Mouse (Mus musculus) kidney, embryonic 15.5 days (tissue): ENCODE measurements around the gene Ripor3. TPM values are rescaled to one million over a fixed set of nuclear protein-coding genes. Genes with fewer than 3 reads are reported as not detected.
A peak's percentile ranks its signal among the peaks of the same experiment; 100 is the strongest.

Source experiments
- ATAC-seq: fragments of 200-750 bp; cut with Nextera tagmentation; replicated peaks from 2 replicates; pipeline ENCODE4 v1.8.0; 2017; ENCODE audit warnings: moderate TSS enrichment; ENCODE audit not compliant: low FRiP score
- H3K27ac ChIP-seq: fragments of 300-500 bp; sonication (generic); 2 replicates; pipeline ENCODE4 v1.5.1; 2015; ENCODE audit warnings: mild to moderate bottlenecking, inconsistent platforms
- H3K27me3 ChIP-seq: fragments of 300-500 bp; sonication (generic); 2 replicates; pipeline ENCODE4 v1.6.1; 2015; ENCODE audit warnings: inconsistent platforms
- H3K36me3 ChIP-seq: fragments of 300-500 bp; sonication (generic); 2 replicates; pipeline ENCODE4 v1.6.1; 2015; ENCODE audit warnings: inconsistent platforms
- H3K4me1 ChIP-seq: fragments of 300-500 bp; sonication (generic); 2 replicates; pipeline ENCODE4 v1.6.1; 2015; ENCODE audit warnings: inconsistent platforms
- H3K4me2 ChIP-seq: fragments of 300-500 bp; sonication (generic); 2 replicates; pipeline ENCODE4 v1.6.1; 2015; ENCODE audit warnings: moderate library complexity, mild to moderate bottlenecking, inconsistent platforms
- H3K4me3 ChIP-seq: fragments of 300-500 bp; sonication (generic); replicated peaks from 2 replicates; pipeline ENCODE4 v1.5.1; 2015; ENCODE audit warnings: mild to moderate bottlenecking, inconsistent platforms
- H3K9ac ChIP-seq: fragments of 300-500 bp; sonication (generic); 2 replicates; pipeline ENCODE4 v1.6.1; 2015; ENCODE audit warnings: mild to moderate bottlenecking, inconsistent platforms
- H3K9me3 ChIP-seq: fragments of 300-500 bp; sonication (generic); replicated peaks from 2 replicates; pipeline ENCODE4 v1.6.1; 2016; ENCODE audit warnings: inconsistent platforms
- WGBS: fragments of 180-500 bp; shearing (Covaris S2); methylation state at CpG from one replicate; pipeline ENCODE4 v1.1.7; 2015; ENCODE audit warnings: mixed read lengths; 5-methylcytosine and 5-hydroxymethylcytosine counted together
- polyA plus RNA-seq: library from polyadenylated mRNA; unstranded; fragments of >200 nt; fragmentation: Nextera tagmentation; extraction: Ambion mirVana; gene quantifications from 2 replicates; pipeline ENCODE4 v1.2.1, GENCODE M21; 2015

The Ripor3 gene
- polyA plus RNA-seq, 1 experiment from 2014 or later = 1.6 TPM

DNA sequence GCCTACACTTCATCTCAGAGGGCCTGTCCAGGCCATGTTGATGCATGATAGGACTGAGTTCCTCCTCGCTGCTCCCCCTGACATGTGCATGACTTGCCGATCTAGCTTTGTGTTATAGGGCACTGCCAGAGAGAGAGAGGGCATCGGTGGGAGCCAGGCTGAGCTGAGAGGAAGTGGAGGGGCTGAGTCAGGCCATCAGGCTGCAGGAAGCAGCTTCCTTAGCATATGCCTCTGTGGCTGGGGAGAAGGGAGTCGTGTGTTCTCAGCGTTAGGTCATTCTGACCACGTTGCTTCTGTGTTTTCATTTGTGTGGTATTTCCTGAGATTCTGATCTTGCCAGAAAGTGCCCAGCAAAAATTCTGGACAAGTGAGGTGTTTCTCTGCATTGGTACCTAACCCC, 61.2 kb downstream of the Ripor3 start:
- Histone ChIP-seq H3K4me1 (peaks cover 43% of the 10 kb centered on the region), H3K27ac (peak overlapping the region; percentile 41; the same call in 1 of the 2 replicates), H3K4me2 (no peak overlapping the region), H3K36me3 (0 out of 2 replicates have a peak, but pooled peaks cover 3% of the 10 kb centered on the region), H3K27me3 (no peaks in the 10 kb centered on the region), H3K9me3 (no peaks in the 10 kb centered on the region), H3K9ac (no peak overlapping the region), H3K4me3 (no peak overlapping the region)
- no peak for ATAC-seq
- 48% methylated on average over 6 of the region's 6 CpGs for WGBS

- Histone ChIP-seq H3K36me3 (0 out of 2 replicates have a peak, but pooled peaks cover 3% of the 10 kb centered on the region), H3K27ac (0 out of 2 replicates have a peak overlapping the region, but pooled peaks have one; percentile 41), H3K9ac (no peak overlapping the region)
These were observed 61.9 kb downstream of the Ripor3 start for GRCm38 (mm10) chr2:167948557-167948956.

DNA sequence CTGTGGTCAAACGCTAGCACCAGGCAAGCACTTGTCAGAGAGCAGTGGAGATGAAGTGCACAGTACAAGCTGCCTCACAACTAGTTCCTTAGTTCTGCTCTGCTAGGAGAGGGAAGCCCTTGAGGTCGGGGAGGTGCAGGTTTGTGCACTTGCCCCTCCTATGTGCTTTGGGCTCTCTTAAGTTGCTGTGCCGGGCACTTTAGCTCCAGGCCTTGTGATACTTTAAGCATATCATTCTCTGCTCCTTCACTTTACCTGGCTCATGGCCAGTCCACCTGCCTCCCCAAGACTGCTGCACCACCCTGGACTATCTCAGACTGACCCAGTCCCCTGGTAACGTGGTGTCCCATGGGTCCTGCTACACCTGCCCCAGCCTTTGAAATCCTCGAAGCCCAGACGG, 62.4 kb downstream of the Ripor3 start:
- Histone ChIP-seq H3K9ac (no peak overlapping the region), H3K4me1 (peaks cover 50% of the 10 kb centered on the region), H3K27ac (0 out of 2 replicates have a peak overlapping the region, but pooled peaks have one; percentile 41), H3K9me3 (no peaks in the 10 kb centered on the region), H3K36me3 (0 out of 2 replicates have a peak, but pooled peaks cover 3% of the 10 kb centered on the region), H3K27me3 (no peaks in the 10 kb centered on the region), H3K4me3 (no peak overlapping the region), H3K4me2 (no peak overlapping the region)
- ATAC-seq = no peak
- WGBS = 76% methylated on average over 6 of the region's 6 CpGs

More at GRCm38 (mm10) chr2:167948557-167948956, 61.9 kb downstream of the Ripor3 start:
- WGBS = 77% methylated on average over 13 of the region's 13 CpGs
- Histone ChIP-seq H3K4me1 (peaks cover 45% of the 10 kb centered on the region), H3K9me3 (no peaks in the 10 kb centered on the region), H3K4me2 (no peak overlapping the region), H3K27me3 (no peaks in the 10 kb centered on the region), H3K4me3 (no peak overlapping the region)
- no peak for ATAC-seq

GRCm38 (mm10) chr2:167947251-167947650, 63.2 kb downstream of the Ripor3 start:
- Histone ChIP-seq H3K9me3 (no peaks in the 10 kb centered on the region), H3K36me3 (0 out of 2 replicates have a peak, but pooled peaks cover 2% of the 10 kb centered on the region), H3K4me2 (no peak overlapping the region), H3K9ac (no peak overlapping the region), H3K4me1 (peaks cover 58% of the 10 kb centered on the region), H3K27me3 (no peaks in the 10 kb centered on the region), H3K4me3 (no peak overlapping the region), H3K27ac (no peak overlapping the region)
- 72% methylated on average over 3 of the region's 3 CpGs for WGBS
- ATAC-seq = no peak

GRCm38 (mm10) chr2:167945451-167945850, 65.0 kb downstream of the Ripor3 start:
- peaks cover 64% of the 10 kb centered on the region for H3K4me1 ChIP-seq
- no peak overlapping the region for H3K27ac ChIP-seq
- H3K27me3 ChIP-seq = no peaks in the 10 kb centered on the region
- WGBS = 82% methylated on average over 5 of the region's 5 CpGs
- no peak overlapping the region for H3K4me2 ChIP-seq
- no peaks in the 10 kb centered on the region for H3K9me3 ChIP-seq
- no peaks in the 10 kb centered on the region for H3K36me3 ChIP-seq
- no peak overlapping the region for H3K9ac ChIP-seq
- no peak overlapping the region for H3K4me3 ChIP-seq
- no peak for ATAC-seq

DNA sequence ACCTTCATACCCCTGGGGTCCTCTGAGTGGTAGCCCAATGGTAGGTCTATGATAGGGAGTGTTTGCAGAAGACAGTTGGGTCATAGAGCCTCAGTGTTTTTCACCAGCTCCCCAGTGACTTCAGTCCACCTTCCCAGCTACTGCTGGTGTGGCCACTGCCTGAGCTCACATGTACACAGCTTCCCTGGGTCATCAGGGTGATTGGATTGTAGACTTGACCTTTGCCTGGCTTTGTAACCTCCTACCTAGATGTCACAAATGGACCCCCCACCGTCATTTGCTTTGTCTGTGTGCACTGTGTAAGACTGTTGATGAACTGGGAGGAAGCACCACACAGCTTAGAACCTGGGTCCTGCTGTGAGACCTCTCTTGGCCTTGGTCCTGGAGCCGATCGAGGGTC, 66.2 kb downstream of the Ripor3 start:
- Histone ChIP-seq H3K9ac (no peak overlapping the region), H3K27ac (no peak overlapping the region), H3K27me3 (no peaks in the 10 kb centered on the region), H3K36me3 (no peaks in the 10 kb centered on the region), H3K4me2 (no peak overlapping the region), H3K9me3 (no peaks in the 10 kb centered on the region), H3K4me3 (no peak overlapping the region), H3K4me1 (peaks cover 62% of the 10 kb centered on the region)
- 89% methylated on average over 3 of the region's 3 CpGs for WGBS
- no peak for ATAC-seq

DNA sequence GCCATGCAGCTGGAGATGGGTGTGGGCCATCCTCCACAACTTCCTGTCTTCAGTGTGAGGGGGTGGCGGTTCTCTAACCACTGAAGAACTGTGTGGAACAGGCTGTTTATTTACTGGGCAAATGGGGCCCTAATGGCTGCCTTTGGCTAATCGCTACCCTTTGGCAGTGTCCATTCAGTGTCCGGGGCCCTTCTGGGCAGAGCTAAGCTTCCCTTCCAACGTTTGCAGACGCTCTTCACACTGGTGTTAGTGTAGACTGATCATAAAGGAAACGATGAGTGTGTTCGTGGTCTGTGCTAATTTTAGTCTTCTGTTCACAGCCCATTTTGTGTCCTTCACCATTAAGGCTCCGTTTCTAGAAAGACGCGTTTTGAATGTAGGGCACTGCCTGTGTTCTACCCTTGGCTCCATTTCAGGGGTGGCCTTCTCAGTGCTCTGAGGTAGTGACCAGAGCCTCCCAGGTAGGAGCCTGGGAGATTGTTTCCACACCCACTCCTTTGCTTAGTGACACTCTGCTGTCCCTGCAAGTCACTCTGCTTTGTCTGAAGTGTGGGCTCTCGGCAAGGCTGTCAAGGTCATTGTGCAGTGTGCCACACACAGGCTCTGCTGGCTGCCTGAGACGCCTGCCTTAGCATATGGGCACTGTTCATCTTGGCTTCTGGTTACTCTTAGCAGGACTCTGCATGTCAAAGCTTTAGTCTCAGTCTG, 67.3 kb downstream of the Ripor3 start:
- Histone ChIP-seq H3K9me3 (no peaks in the 10 kb centered on the region), H3K4me1 (peaks cover 59% of the 10 kb centered on the region), H3K36me3 (no peaks in the 10 kb centered on the region), H3K4me3 (no peak overlapping the region), H3K9ac (no peak overlapping the region), H3K4me2 (no peak overlapping the region), H3K27me3 (no peaks in the 10 kb centered on the region), H3K27ac (peak overlapping the region; percentile 70)
- 46% methylated on average over 12 of the region's 12 CpGs for WGBS
- ATAC-seq = no peak

- H3K36me3 ChIP-seq = no peaks in the 10 kb centered on the region
- H3K27me3 ChIP-seq = no peaks in the 10 kb centered on the region
- H3K4me1 ChIP-seq = peaks cover 52% of the 10 kb centered on the region
- 0 out of 2 replicates have a peak overlapping the region, but pooled peaks have one; percentile 9 for H3K4me2 ChIP-seq
- H3K27ac ChIP-seq = peak overlapping the region; percentile 70
- H3K9me3 ChIP-seq = no peaks in the 10 kb centered on the region
- ATAC-seq = peak; percentile 55
- H3K4me3 ChIP-seq = no peak overlapping the region
- H3K9ac ChIP-seq = no peak overlapping the region
- 33% methylated on average over 8 of the region's 8 CpGs for WGBS
These were observed 68.1 kb downstream of the Ripor3 start for GRCm38 (mm10) chr2:167942199-167942925.

DNA sequence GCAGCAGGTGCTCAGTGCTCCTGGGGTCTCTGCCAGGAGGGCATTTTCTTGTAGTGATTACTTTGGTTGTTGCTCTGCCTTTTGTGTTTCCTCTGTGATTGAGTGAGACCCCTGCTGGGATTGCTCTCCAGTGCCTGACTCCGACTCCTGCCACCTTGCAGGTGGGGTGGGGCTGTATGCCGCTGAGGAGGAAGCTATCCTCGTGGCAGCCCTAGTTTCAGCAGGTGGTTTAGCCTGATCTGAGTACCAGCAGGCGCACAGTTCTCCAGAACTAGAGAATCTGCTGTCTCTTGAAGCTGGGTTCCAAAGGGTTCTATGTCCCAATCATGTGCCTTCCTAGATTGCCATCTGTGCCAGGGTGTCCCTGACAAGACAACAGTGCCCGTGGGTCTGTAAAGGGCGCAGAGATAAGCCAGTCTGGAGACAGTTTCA, 68.7 kb downstream of the Ripor3 start:
- Histone ChIP-seq H3K4me2 (no peak overlapping the region), H3K4me3 (no peak overlapping the region), H3K27ac (peak overlapping the region; percentile 70), H3K27me3 (no peaks in the 10 kb centered on the region), H3K9ac (0 out of 2 replicates have a peak overlapping the region, but pooled peaks have one; percentile 3), H3K4me1 (peaks cover 51% of the 10 kb centered on the region), H3K36me3 (no peaks in the 10 kb centered on the region), H3K9me3 (no peaks in the 10 kb centered on the region)
- no peak for ATAC-seq
- WGBS = 51% methylated on average over 6 of the region's 6 CpGs

- Histone ChIP-seq H3K4me1 (peaks cover 51% of the 10 kb centered on the region), H3K27me3 (no peaks in the 10 kb centered on the region), H3K9ac (0 out of 2 replicates have a peak overlapping the region, but pooled peaks have one; percentile 3), H3K27ac (no peak overlapping the region), H3K36me3 (no peaks in the 10 kb centered on the region), H3K4me3 (no peak overlapping the region), H3K4me2 (no peak overlapping the region), H3K9me3 (no peaks in the 10 kb centered on the region)
- WGBS = 69% methylated on average over 4 of the region's 4 CpGs
- ATAC-seq = no peak
These were observed 69.1 kb downstream of the Ripor3 start for GRCm38 (mm10) chr2:167941320-167941719.

DNA sequence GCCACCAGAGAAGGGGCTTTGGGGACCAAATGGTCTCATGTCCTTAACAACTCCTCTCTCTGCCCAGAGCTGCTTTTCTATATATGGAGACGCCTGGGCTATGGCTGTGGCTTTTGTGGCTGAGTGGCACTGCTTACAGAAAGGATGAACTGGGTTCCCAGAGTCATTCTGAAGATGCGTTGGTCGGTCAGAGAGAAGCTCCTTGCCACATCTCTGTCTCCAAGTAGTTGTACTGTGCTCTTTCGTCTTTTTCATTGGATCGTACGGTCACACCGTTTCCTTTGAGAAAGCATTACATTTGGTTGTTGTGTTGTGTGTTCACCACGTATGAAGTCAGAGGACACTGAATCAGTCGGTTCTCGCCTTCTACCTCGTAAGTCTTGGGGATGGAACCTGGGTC, 69.8 kb downstream of the Ripor3 start:
- no peak for ATAC-seq
- no peak overlapping the region for H3K4me3 ChIP-seq
- peaks cover 54% of the 10 kb centered on the region for H3K4me1 ChIP-seq
- H3K36me3 ChIP-seq = no peaks in the 10 kb centered on the region
- H3K9ac ChIP-seq = no peak overlapping the region
- H3K27ac ChIP-seq = no peak overlapping the region
- no peaks in the 10 kb centered on the region for H3K27me3 ChIP-seq
- no peaks in the 10 kb centered on the region for H3K9me3 ChIP-seq
- no peak overlapping the region for H3K4me2 ChIP-seq
- 87% methylated on average over 11 of the region's 11 CpGs for WGBS
